Mouse (Mus musculus): ENCODE data around the gene Gfra4. TPM values are rescaled to one million over a fixed set of nuclear protein-coding genes. Genes with fewer than 3 reads are reported as not detected.

Gene Gfra4
- polyA plus RNA-seq (2015; fragmentation: Nextera tagmentation; extraction: Ambion mirVana): 46.4 and 52.1 TPM in 2 replicates

GRCm38 (mm10) chr2:131042988-131043387 lies at the start of gene Gfra4:
TSS of gene Gfra4 (minus strand) at chr2:131043088.
- no peaks in the 10 kb centered on the region for H3K9me3 ChIP-seq (replicated peaks)
- H3K9ac ChIP-seq (replicated peaks): peak within 1 kb of the TSS; percentile 73
- no peak within 1 kb of the TSS for H3K27ac ChIP-seq (replicated peaks)
- peaks cover 24% of the 10 kb centered on the region for H3K4me1 ChIP-seq
- H3K4me3 ChIP-seq (replicated peaks): peak within 1 kb of the TSS; percentile 61
- H3K4me2 ChIP-seq: peak within 1 kb of the TSS; percentile 67
- peaks cover 27% of the 10 kb centered on the region for H3K27me3 ChIP-seq (replicated peaks)
- ATAC-seq (ENCODE audit: low FRiP score): no peak
- 71% methylated on average over 2 of the region's 2 CpGs for WGBS
- no peaks in the 10 kb centered on the region for H3K36me3 ChIP-seq

GRCm38 (mm10) chr2:131090852-131091251 lies 48.0 kb upstream of the Gfra4 start:
- no peak overlapping the region for H3K4me2 ChIP-seq
- H3K9ac ChIP-seq (replicated peaks): no peak overlapping the region
- H3K4me1 ChIP-seq: no peaks in the 10 kb centered on the region
- H3K4me3 ChIP-seq (replicated peaks): no peak overlapping the region
- no peaks in the 10 kb centered on the region for H3K36me3 ChIP-seq
- WGBS: 91% methylated on average over 3 of the region's 3 CpGs
- no peaks in the 10 kb centered on the region for H3K27me3 ChIP-seq (replicated peaks)
- H3K27ac ChIP-seq (replicated peaks): no peak overlapping the region
- no peaks in the 10 kb centered on the region for H3K9me3 ChIP-seq (replicated peaks)
- no peak for ATAC-seq (ENCODE audit: low FRiP score)

- WGBS: 90% methylated on average over 1 of the region's 1 CpGs
- Histone ChIP-seq H3K4me1 (no peaks in the 10 kb centered on the region), H3K27ac (replicated peaks) (no peak overlapping the region), H3K4me3 (replicated peaks) (no peak overlapping the region), H3K4me2 (no peak overlapping the region), H3K9ac (replicated peaks) (no peak overlapping the region), H3K27me3 (replicated peaks) (no peaks in the 10 kb centered on the region), H3K9me3 (replicated peaks) (no peaks in the 10 kb centered on the region), H3K36me3 (no peaks in the 10 kb centered on the region)
- no peak for ATAC-seq (ENCODE audit: low FRiP score)
Measured at GRCm38 (mm10) chr2:131089634-131090033, 46.7 kb upstream of the Gfra4 start.

GRCm38 (mm10) chr2:131088581-131088980 lies 45.7 kb upstream of the Gfra4 start:
- no peak overlapping the region for H3K9ac ChIP-seq (replicated peaks)
- no peaks in the 10 kb centered on the region for H3K36me3 ChIP-seq
- no peaks in the 10 kb centered on the region for H3K27me3 ChIP-seq (replicated peaks)
- no peaks in the 10 kb centered on the region for H3K9me3 ChIP-seq (replicated peaks)
- H3K4me2 ChIP-seq: no peak overlapping the region
- no peak overlapping the region for H3K27ac ChIP-seq (replicated peaks)
- ATAC-seq (ENCODE audit: low FRiP score): no peak
- 86% methylated on average over 4 of the region's 4 CpGs for WGBS
- no peak overlapping the region for H3K4me3 ChIP-seq (replicated peaks)
- no peaks in the 10 kb centered on the region for H3K4me1 ChIP-seq

- H3K4me2 ChIP-seq: no peak within 1 kb of the TSS
- no peak within 1 kb of the TSS for H3K4me3 ChIP-seq (replicated peaks)
- H3K4me1 ChIP-seq: no peaks in the 10 kb centered on the region
- H3K9me3 ChIP-seq (replicated peaks): no peaks in the 10 kb centered on the region
- 88% methylated on average over 11 of the region's 11 CpGs for WGBS
- no peak within 1 kb of the TSS for H3K27ac ChIP-seq (replicated peaks)
- H3K9ac ChIP-seq (replicated peaks): no peak within 1 kb of the TSS
- no peaks in the 10 kb centered on the region for H3K36me3 ChIP-seq
- no peaks in the 10 kb centered on the region for H3K27me3 ChIP-seq (replicated peaks)
- ATAC-seq (ENCODE audit: low FRiP score): no peak
Measured at GRCm38 (mm10) chr2:131086667-131087390, 43.9 kb upstream of the Gfra4 start, which contains the start of gene Siglec1. TSS of gene Siglec1 (minus strand) at chr2:131086765.

GRCm38 (mm10) chr2:131084206-131084605 lies 41.3 kb upstream of the Gfra4 start:
- H3K36me3 ChIP-seq: no peaks in the 10 kb centered on the region
- no peak overlapping the region for H3K9ac ChIP-seq (replicated peaks)
- H3K27ac ChIP-seq (replicated peaks): no peak overlapping the region
- no peaks in the 10 kb centered on the region for H3K27me3 ChIP-seq (replicated peaks)
- no peak for ATAC-seq (ENCODE audit: low FRiP score)
- no peaks in the 10 kb centered on the region for H3K9me3 ChIP-seq (replicated peaks)
- no peak overlapping the region for H3K4me3 ChIP-seq (replicated peaks)
- 85% methylated on average over 4 of the region's 4 CpGs for WGBS
- H3K4me1 ChIP-seq: no peaks in the 10 kb centered on the region
- no peak overlapping the region for H3K4me2 ChIP-seq

GRCm38 (mm10) chr2:131080507-131080906 lies 37.6 kb upstream of the Gfra4 start:
- Histone ChIP-seq H3K9ac (replicated peaks) (no peak overlapping the region), H3K36me3 (no peaks in the 10 kb centered on the region), H3K4me1 (no peaks in the 10 kb centered on the region), H3K9me3 (replicated peaks) (no peaks in the 10 kb centered on the region), H3K4me3 (replicated peaks) (no peak overlapping the region), H3K27ac (replicated peaks) (no peak overlapping the region), H3K27me3 (replicated peaks) (no peaks in the 10 kb centered on the region), H3K4me2 (no peak overlapping the region)
- ATAC-seq (ENCODE audit: low FRiP score): no peak
- WGBS: 86% methylated on average over 5 of the region's 5 CpGs

GRCm38 (mm10) chr2:131072536-131072935 lies 29.6 kb upstream of the Gfra4 start:
- Histone ChIP-seq H3K9ac (replicated peaks) (no peak overlapping the region), H3K27ac (replicated peaks) (no peak overlapping the region), H3K4me2 (no peak overlapping the region), H3K36me3 (no peaks in the 10 kb centered on the region), H3K27me3 (replicated peaks) (no peaks in the 10 kb centered on the region), H3K4me3 (replicated peaks) (no peak overlapping the region), H3K4me1 (no peaks in the 10 kb centered on the region), H3K9me3 (replicated peaks) (no peaks in the 10 kb centered on the region)
- ATAC-seq (ENCODE audit: low FRiP score): no peak
- WGBS: 90% methylated on average over 10 of the region's 10 CpGs

GRCm38 (mm10) chr2:131067481-131067880 lies 24.6 kb upstream of the Gfra4 start:
- H3K9me3 ChIP-seq (replicated peaks): no peaks in the 10 kb centered on the region
- 66% methylated on average over 6 of the region's 6 CpGs for whole genome bisulfite sequencing
- peaks cover 7% of the 10 kb centered on the region for H3K4me1 ChIP-seq

GRCm38 (mm10) chr2:131066342-131066741 lies 23.5 kb upstream of the Gfra4 start:
- 67% methylated on average over 9 of the region's 9 CpGs for WGBS
- H3K9me3 ChIP-seq (replicated peaks): no peaks in the 10 kb centered on the region
- peaks cover 7% of the 10 kb centered on the region for H3K4me1 ChIP-seq
- no peak overlapping the region for H3K4me3 ChIP-seq (replicated peaks)
- no peaks in the 10 kb centered on the region for H3K36me3 ChIP-seq
- no peak overlapping the region for H3K27ac ChIP-seq (replicated peaks)
- no peak for ATAC-seq (ENCODE audit: low FRiP score)
- peaks cover 24% of the 10 kb centered on the region for H3K27me3 ChIP-seq (replicated peaks)
- no peak overlapping the region for H3K9ac ChIP-seq (replicated peaks)
- no peak overlapping the region for H3K4me2 ChIP-seq

More at GRCm38 (mm10) chr2:131067481-131067880, 24.6 kb upstream of the Gfra4 start:
- Histone ChIP-seq H3K27ac (replicated peaks) (no peak overlapping the region), H3K9ac (replicated peaks) (no peak overlapping the region), H3K4me3 (replicated peaks) (no peak overlapping the region), H3K36me3 (no peaks in the 10 kb centered on the region), H3K27me3 (replicated peaks) (peaks cover 14% of the 10 kb centered on the region), H3K4me2 (no peak overlapping the region)
- no peak for ATAC-seq (ENCODE audit: low FRiP score)

GRCm38 (mm10) chr2:131063404-131063864 lies 20.5 kb upstream of the Gfra4 start, which contains the start of gene Adam33:
TSS of gene Adam33 (minus strand) at chr2:131063814.
- H3K27me3 ChIP-seq (replicated peaks): peaks cover 24% of the 10 kb centered on the region
- H3K4me1 ChIP-seq: peaks cover 15% of the 10 kb centered on the region
- no peaks in the 10 kb centered on the region for H3K9me3 ChIP-seq (replicated peaks)
- 2% methylated on average over 21 of the region's 27 CpGs for WGBS
- H3K4me3 ChIP-seq (replicated peaks): peak within 1 kb of the TSS; percentile 27
- no peak within 1 kb of the TSS for H3K27ac ChIP-seq (replicated peaks)
- no peak for ATAC-seq (ENCODE audit: low FRiP score)
- H3K4me2 ChIP-seq: peak within 1 kb of the TSS; percentile 57
- H3K9ac ChIP-seq (replicated peaks): peak within 1 kb of the TSS; percentile 29; the same call in 1 of the 2 replicates
- no peaks in the 10 kb centered on the region for H3K36me3 ChIP-seq

- no peak overlapping the region for H3K27ac ChIP-seq (replicated peaks)
- no peak for ATAC-seq (ENCODE audit: low FRiP score)
- peaks cover 25% of the 10 kb centered on the region for H3K27me3 ChIP-seq (replicated peaks)
- H3K9ac ChIP-seq (replicated peaks): no peak overlapping the region
- no peaks in the 10 kb centered on the region for H3K36me3 ChIP-seq
- H3K4me2 ChIP-seq: no peak overlapping the region
- no peak overlapping the region for H3K4me3 ChIP-seq (replicated peaks)
- WGBS: 62% methylated on average over 5 of the region's 5 CpGs
- peaks cover 15% of the 10 kb centered on the region for H3K4me1 ChIP-seq
- H3K9me3 ChIP-seq (replicated peaks): no peaks in the 10 kb centered on the region
Measured at GRCm38 (mm10) chr2:131061607-131062006, 18.7 kb upstream of the Gfra4 start.

Data from neural tube, embryonic 15.5 days (tissue).